Mouse (Mus musculus) small intestine, adult 2 months (tissue): ENCODE results near the gene Sema5b.

Source experiments
- CTCF ChIP-seq: fragments of 200-500 bp; IDR thresholded peaks from 2 replicates; pipeline ENCODE4 v1.5.1; 2012; ENCODE audit warnings: low read depth, mild to moderate bottlenecking, control low read depth, inconsistent platforms, low read length, moderate library complexity, mixed read lengths; ENCODE audit not compliant: insufficient replicate concordance, insufficient read length; ENCODE audit errors: extremely low read depth
- POLR2A ChIP-seq: fragments of 200-500 bp; IDR thresholded peaks from 2 replicates; pipeline ENCODE4 v1.6.1; 2012; ENCODE audit warnings: low read depth, mild to moderate bottlenecking, control low read depth, inconsistent platforms, low read length, moderate library complexity

DNA sequence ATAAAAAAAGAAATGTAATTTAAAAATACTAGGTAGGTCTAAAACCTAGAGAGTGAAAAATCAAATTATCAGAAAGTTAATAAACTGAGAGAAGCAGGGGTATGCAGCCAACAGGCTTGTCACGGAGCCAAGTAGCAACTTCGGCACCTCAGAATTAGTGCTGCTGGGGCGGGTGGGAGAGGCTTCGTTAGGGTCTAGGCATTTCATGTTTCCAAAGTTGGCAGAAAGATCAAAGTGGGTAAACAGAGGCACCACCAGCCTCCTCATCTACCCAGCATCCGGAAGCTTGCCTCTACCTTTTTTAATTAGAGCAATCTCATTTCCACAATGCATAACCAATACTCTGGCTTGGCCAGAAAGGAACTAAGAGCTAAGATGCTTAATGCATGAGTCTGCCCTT lies 113.0 kb downstream of the Sema5b start:
- TF ChIP-seq CTCF (no peak), POLR2A (no peak)
